In genomic region chr15:85673506-85673905, GRCm38 (mm10) we compare ENCODE assay signal across 8 mouse cellular contexts.
DNase-seq lines count a peak whose midpoint lies in the region; ATAC-seq and TF ChIP-seq lines count a peak whose summit lies in the region.

No protein-coding gene starts in this region.

- H3K36me3 ChIP-seq in embryonic facial prominence, embryonic 12.5 days, result no peaks in the 10 kb centered on the region
- H3K36me3 ChIP-seq in embryonic facial prominence, embryonic 10.5 days (replicated peaks), result no peaks in the 10 kb centered on the region
- no peaks in the 10 kb centered on the region for H3K36me3 ChIP-seq in liver, adult 2 months (ENCODE audit: control insufficient read depth, insufficient read depth, low read length)
- H3K36me3 ChIP-seq in liver, embryonic 11.5 days (ENCODE audit: control insufficient read depth, insufficient read depth, low read length), result no peaks in the 10 kb centered on the region
- peaks cover 21% of the 10 kb centered on the region for H3K36me3 ChIP-seq in forebrain, embryonic 14.5 days (ENCODE audit: control insufficient read depth, insufficient read depth, low read length)
- peaks cover 2% of the 10 kb centered on the region; the same call in 1 of the 2 replicates for H3K36me3 ChIP-seq in midbrain, postnatal 0 days (ENCODE audit: insufficient read depth, low read length)

- peak overlapping the region; percentile 34 for H3K4me2 ChIP-seq in embryonic facial prominence, embryonic 12.5 days (replicated peaks)
- no peak overlapping the region for H3K4me2 ChIP-seq in liver, embryonic 11.5 days
- peak overlapping the region; percentile 85 for H3K4me2 ChIP-seq in forebrain, embryonic 14.5 days (ENCODE audit: low read length)
- H3K4me2 ChIP-seq in midbrain, postnatal 0 days (ENCODE audit: low read depth, low read length, poor library complexity, severe bottlenecking), result peak overlapping the region; percentile 87

- H3K27ac ChIP-seq in embryonic facial prominence, embryonic 12.5 days, result no peak overlapping the region
- no peak overlapping the region for H3K27ac ChIP-seq in embryonic facial prominence, embryonic 10.5 days (replicated peaks)
- H3K27ac ChIP-seq in liver, adult 2 months (replicated peaks; ENCODE audit: insufficient read depth, low read depth, low read length), result peak overlapping the region; percentile 35
- no peak overlapping the region for H3K27ac ChIP-seq in liver, embryonic 11.5 days (ENCODE audit: low read depth, low read length)
- peak overlapping the region; percentile 1; the same call in 1 of the 2 replicates for H3K27ac ChIP-seq in forebrain, embryonic 14.5 days (ENCODE audit: low read depth, low read length)
- H3K27ac ChIP-seq in midbrain, postnatal 0 days (ENCODE audit: low read depth, low read length), result peak overlapping the region; percentile 57; the same call in 1 of the 2 replicates

- WGBS in embryonic facial prominence, embryonic 12.5 days, result 81% methylated on average over 9 of the region's 9 CpGs
- 86% methylated on average over 9 of the region's 9 CpGs for WGBS in embryonic facial prominence, embryonic 10.5 days
- 31% methylated on average over 9 of the region's 9 CpGs for WGBS in liver, adult 2 months
- 79% methylated on average over 9 of the region's 9 CpGs for WGBS in liver, embryonic 11.5 days
- 42% methylated on average over 9 of the region's 9 CpGs for WGBS in forebrain, embryonic 14.5 days
- WGBS in midbrain, postnatal 0 days, result 44% methylated on average over 9 of the region's 9 CpGs

- peaks cover 17% of the 10 kb centered on the region; the same call in 1 of the 2 replicates for H3K4me1 ChIP-seq in embryonic facial prominence, embryonic 12.5 days
- peaks cover 22% of the 10 kb centered on the region for H3K4me1 ChIP-seq in embryonic facial prominence, embryonic 10.5 days
- peaks cover 44% of the 10 kb centered on the region for H3K4me1 ChIP-seq in liver, adult 2 months (ENCODE audit: control insufficient read depth, insufficient read depth, low read length)
- peaks cover 6% of the 10 kb centered on the region; the same call in 1 of the 2 replicates for H3K4me1 ChIP-seq in liver, embryonic 11.5 days (replicated peaks; ENCODE audit: control insufficient read depth, insufficient read depth, low read length)
- peaks cover 60% of the 10 kb centered on the region for H3K4me1 ChIP-seq in forebrain, embryonic 14.5 days (ENCODE audit: control insufficient read depth, insufficient read depth, low read length)
- H3K4me1 ChIP-seq in midbrain, postnatal 0 days (ENCODE audit: insufficient read depth, low read length), result peaks cover 15% of the 10 kb centered on the region; the same call in 1 of the 2 replicates

- no peak for DNase-seq in embryonic facial prominence, embryonic 10.5 days (ENCODE audit: low spot score)
- DNase-seq in liver, adult 2 months (ENCODE audit: extremely low read depth, low read depth, low spot score), result no peak
- no peak for DNase-seq in liver, embryonic 11.5 days (ENCODE audit: low spot score)
- DNase-seq in forebrain, embryonic 14.5 days (ENCODE audit: low spot score), result no peak
- DNase-seq in midbrain, postnatal 0 days (ENCODE audit: low spot score), result no peak
- DNase-seq in spleen, adult 18-20 months, result no peak
- DNase-seq in right cerebral cortex, postnatal 4 days, result no peak

- peaks cover 85% of the 10 kb centered on the region for H3K27me3 ChIP-seq in embryonic facial prominence, embryonic 12.5 days
- peaks cover 99% of the 10 kb centered on the region for H3K27me3 ChIP-seq in embryonic facial prominence, embryonic 10.5 days (replicated peaks; ENCODE audit: low read depth, poor library complexity, severe bottlenecking)
- H3K27me3 ChIP-seq in liver, adult 2 months (ENCODE audit: control insufficient read depth, insufficient read depth, low read length), result no peaks in the 10 kb centered on the region
- H3K27me3 ChIP-seq in liver, embryonic 11.5 days (replicated peaks; ENCODE audit: control insufficient read depth, insufficient read depth, low read length), result peaks cover 89% of the 10 kb centered on the region
- 0 out of 2 replicates have a peak, but pooled peaks cover 4% of the 10 kb centered on the region for H3K27me3 ChIP-seq in forebrain, embryonic 14.5 days (replicated peaks; ENCODE audit: control insufficient read depth, insufficient read depth, low read length)
- no peaks in the 10 kb centered on the region for H3K27me3 ChIP-seq in midbrain, postnatal 0 days (ENCODE audit: insufficient read depth, low read length)

- no peak for TF ChIP-seq CTCF in liver, adult 2 months (IDR thresholded peaks at IDR 0.05; ENCODE audit: low read depth, low read length)
- no peak for TF ChIP-seq CTCF in midbrain, postnatal 0 days (IDR thresholded peaks at IDR 0.05)

- ATAC-seq in embryonic facial prominence, embryonic 12.5 days (ENCODE audit: insufficient number of reproducible peaks, insufficient read depth, low FRiP score, low TSS enrichment), result no peak
- no peak for ATAC-seq in liver, embryonic 11.5 days (replicated peaks; ENCODE audit: low FRiP score)
- no peak for ATAC-seq in forebrain, embryonic 14.5 days
- no peak for ATAC-seq in midbrain, postnatal 0 days (ENCODE audit: low FRiP score)

- peaks cover 44% of the 10 kb centered on the region for H3K79me2 ChIP-seq in liver, adult 2 months (ENCODE audit: control insufficient read depth, insufficient read depth, low read length)

- H3K4me3 ChIP-seq in embryonic facial prominence, embryonic 12.5 days, result peak overlapping the region; percentile 16
- H3K4me3 ChIP-seq in embryonic facial prominence, embryonic 10.5 days, result no peak overlapping the region
- peak overlapping the region; percentile 37 for H3K4me3 ChIP-seq in liver, adult 2 months (ENCODE audit: insufficient read depth, low read depth, low read length)
- no peak overlapping the region for H3K4me3 ChIP-seq in liver, embryonic 11.5 days (ENCODE audit: low read depth, low read length)
- peak overlapping the region; percentile 93 for H3K4me3 ChIP-seq in forebrain, embryonic 14.5 days (ENCODE audit: low read depth, low read length)
- peak overlapping the region; percentile 61 for H3K4me3 ChIP-seq in midbrain, postnatal 0 days (ENCODE audit: low read depth, low read length)

- no peaks in the 10 kb centered on the region for H3K9me3 ChIP-seq in embryonic facial prominence, embryonic 12.5 days
- H3K9me3 ChIP-seq in embryonic facial prominence, embryonic 10.5 days, result no peaks in the 10 kb centered on the region
- no peaks in the 10 kb centered on the region for H3K9me3 ChIP-seq in liver, embryonic 11.5 days (ENCODE audit: control insufficient read depth, low read length)
- no peaks in the 10 kb centered on the region for H3K9me3 ChIP-seq in forebrain, embryonic 14.5 days (replicated peaks; ENCODE audit: control insufficient read depth, low read length)
- no peaks in the 10 kb centered on the region for H3K9me3 ChIP-seq in midbrain, postnatal 0 days (ENCODE audit: low read length)

- no peak overlapping the region for H3K9ac ChIP-seq in embryonic facial prominence, embryonic 12.5 days
- peak overlapping the region; percentile 71 for H3K9ac ChIP-seq in liver, adult 2 months (ENCODE audit: low read depth, low read length)
- H3K9ac ChIP-seq in liver, embryonic 11.5 days (ENCODE audit: low read depth, low read length), result no peak overlapping the region
- H3K9ac ChIP-seq in forebrain, embryonic 14.5 days (ENCODE audit: low read length), result peak overlapping the region; percentile 100
- peak overlapping the region; percentile 57 for H3K9ac ChIP-seq in midbrain, postnatal 0 days (replicated peaks; ENCODE audit: low read length, poor library complexity, severe bottlenecking)

- TF ChIP-seq POLR2A in liver, adult 2 months (IDR thresholded peaks at IDR 0.05; ENCODE audit: extremely low read depth, insufficient read depth, low read length), result no peak

Comparison
In these comparisons a context has a peak if more than half of its experiments do, and no peak if none do; other contexts are left out.
1. H3K27ac ChIP-seq: peak in liver, adult 2 months (single experiment), forebrain, embryonic 14.5 days (single experiment) and midbrain, postnatal 0 days (single experiment); none in embryonic facial prominence, embryonic 12.5 days (single experiment), embryonic facial prominence, embryonic 10.5 days (single experiment) and liver, embryonic 11.5 days (single experiment).
2. H3K4me3 ChIP-seq: peak in embryonic facial prominence, embryonic 12.5 days (single experiment), liver, adult 2 months (single experiment), forebrain, embryonic 14.5 days (single experiment) and midbrain, postnatal 0 days (single experiment); none in embryonic facial prominence, embryonic 10.5 days (single experiment) and liver, embryonic 11.5 days (single experiment).
3. H3K9ac ChIP-seq: peak in liver, adult 2 months (single experiment), forebrain, embryonic 14.5 days (single experiment) and midbrain, postnatal 0 days (single experiment); none in embryonic facial prominence, embryonic 12.5 days (single experiment) and liver, embryonic 11.5 days (single experiment).